Mouse (Mus musculus) embryonic fibroblast, embryonic 13.5 days (primary cell): Measurements from ENCODE around the gene Mtmr3.
A peak's percentile ranks its signal among the peaks of the same experiment; 100 is the strongest.

Source experiments
- CTCF ChIP-seq: IDR thresholded peaks from 2 replicates; pipeline ENCODE4 v1.5.1; 2011; ENCODE audit warnings: mild to moderate bottlenecking, control low read depth, low read length, moderate library complexity, borderline replicate concordance; ENCODE audit not compliant: insufficient read depth
- POLR2A ChIP-seq: IDR thresholded peaks from 2 replicates; pipeline ENCODE4 v1.6.1; 2011; ENCODE audit warnings: low read depth, mild to moderate bottlenecking, control low read depth, low read length, moderate library complexity

- TF ChIP-seq CTCF = no peak
- peak; percentile 77 for TF ChIP-seq POLR2A
Observed at GRCm38 (mm10) chr11:4637534-4638234, 43.0 kb upstream of the Mtmr3 start, which contains the start of gene Ascc2.
